Mouse (Mus musculus): ENCODE data around the gene Bbx.

Gene Bbx

DNA sequence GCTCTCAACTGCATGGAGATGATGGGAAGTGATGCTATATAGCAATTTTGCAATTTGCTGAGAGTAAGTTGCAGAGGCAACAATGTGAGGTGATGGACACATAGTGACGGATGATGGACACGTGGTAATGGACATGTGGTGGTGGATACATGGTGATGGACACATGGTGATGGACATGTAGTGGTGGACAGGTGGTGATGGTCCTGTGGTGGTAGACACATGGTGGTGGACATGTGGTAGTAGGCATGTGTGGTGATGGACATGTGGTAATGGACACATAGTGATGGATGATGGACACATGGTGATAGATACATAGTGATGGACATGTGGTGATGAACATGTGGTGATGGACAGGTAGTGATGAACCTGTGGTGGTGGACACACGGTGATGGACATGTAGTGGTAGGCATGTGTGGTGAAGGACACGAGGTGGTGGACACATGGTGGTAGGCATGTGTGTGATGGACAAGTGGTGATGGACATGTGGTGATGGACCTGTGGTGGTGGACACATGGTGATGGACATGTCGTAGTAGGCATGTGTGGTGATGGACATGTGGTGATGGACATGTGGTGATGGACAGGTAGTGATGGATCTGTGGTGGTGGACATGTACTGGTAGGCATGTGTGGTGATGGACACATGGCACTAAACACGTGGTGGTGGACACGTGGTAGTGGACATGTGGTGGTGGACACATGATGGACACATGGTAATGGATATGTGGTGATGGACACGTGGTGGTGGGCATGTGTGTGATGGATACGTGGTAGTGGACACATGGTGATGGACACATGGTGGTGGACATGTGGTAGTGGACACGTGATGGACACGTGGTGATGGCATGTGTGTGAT is 271.5 kb downstream of the Bbx start:
- DNase-seq (ENCODE audit: low spot score in 2 of 2): no peak

DNA sequence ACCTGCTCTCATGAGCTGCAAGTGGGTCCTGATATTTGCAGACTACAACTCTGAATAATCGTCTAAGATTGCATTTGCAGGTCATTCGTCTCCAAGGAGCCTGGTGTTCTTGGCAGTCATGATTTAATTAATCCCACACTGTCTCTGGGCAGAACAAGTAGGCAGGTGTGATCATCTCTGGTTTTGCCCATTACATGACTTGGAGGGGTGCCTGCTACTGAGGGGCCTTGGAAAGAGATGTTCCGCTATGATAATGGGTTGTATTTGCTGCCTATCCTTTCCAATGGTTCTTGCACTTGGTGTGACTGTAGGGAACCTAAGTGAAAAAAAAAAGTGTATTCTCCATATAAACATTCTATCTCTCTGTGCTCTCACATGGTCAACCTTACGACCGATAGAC is 273.6 kb downstream of the Bbx start:
- no peak for DNase-seq (ENCODE audit: low spot score in 2 of 2)

DNA sequence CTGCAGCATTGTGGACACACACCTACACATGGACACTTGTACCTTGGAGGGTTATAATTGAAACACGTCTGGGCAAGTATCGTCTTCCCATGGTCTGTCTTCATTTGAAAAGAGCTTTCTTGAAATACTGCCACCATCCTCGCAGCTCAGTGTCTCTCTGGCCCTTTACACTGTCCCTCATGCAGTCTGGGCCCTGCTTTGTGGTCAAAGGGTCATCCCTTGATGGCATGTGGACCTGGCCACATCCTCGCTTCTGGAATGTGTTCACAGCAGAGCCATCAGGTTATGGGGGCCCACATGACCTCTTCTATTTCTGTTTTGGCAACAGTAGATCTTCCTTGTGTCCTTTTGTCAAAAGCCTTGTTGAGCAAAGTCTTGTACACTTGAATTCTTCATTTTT is 282.6 kb downstream of the Bbx start:
- no peak for DNase-seq (ENCODE audit: low spot score in 2 of 2)

- DNase-seq (ENCODE audit: low spot score in 2 of 2): no peak
Measured at GRCm38 (mm10) chr16:50147900-50148299, 284.3 kb downstream of the Bbx start.

All from urinary bladder, postnatal 36 days (tissue).